Mouse (Mus musculus) lung, adult 2 months (tissue): ENCODE measurements around the gene Lrrc9. TPM values are rescaled to one million over a fixed set of nuclear protein-coding genes. Genes with fewer than 3 reads are reported as not detected.

Experiments used
- DNase-seq: peaks from one replicate; pipeline ENCODE4 v3.0.0; 2022
- H3K4me1 ChIP-seq: fragments of 200-500 bp; 2 replicates; pipeline ENCODE4 v1.6.1; 2011; ENCODE audit warnings: low read length; ENCODE audit not compliant: control insufficient read depth, insufficient read depth
- H3K4me3 ChIP-seq: fragments of 200-500 bp; replicated peaks from 2 replicates; pipeline ENCODE3; 2011; ENCODE audit warnings: low read depth, mild to moderate bottlenecking, control low read depth, low read length; ENCODE audit errors: extremely low read depth
- CTCF ChIP-seq: fragments of 200-500 bp; IDR thresholded peaks from 2 replicates; pipeline ENCODE4 v1.5.1; 2011; ENCODE audit warnings: mild to moderate bottlenecking, low read length, control low read depth; ENCODE audit not compliant: insufficient read depth
- POLR2A ChIP-seq: fragments of 200-500 bp; IDR thresholded peaks from 2 replicates; pipeline ENCODE4 v1.6.1; 2011; ENCODE audit warnings: low read depth, mild to moderate bottlenecking, control low read depth, low read length, borderline replicate concordance; ENCODE audit errors: extremely low read depth
- WGBS: fragments of 180-500 bp; shearing (Covaris S2); methylation state at CpG from one replicate; pipeline ENCODE4 v1.1.7; 2018; 5-methylcytosine and 5-hydroxymethylcytosine counted together
- polyA plus RNA-seq: library from polyadenylated mRNA; depleted of rRNA; stranded (reverse); fragments of >200 nt; gene quantifications from 2 replicates; pipeline ENCODE4 v1.2.3, GENCODE M21; 2012

Lrrc9 gene
- polyA plus RNA-seq, 1 experiment: 0.22 TPM

- H3K4me1 ChIP-seq: no peaks in the 10 kb centered on the region
- TF ChIP-seq CTCF: peak; percentile 82
- no peak for TF ChIP-seq POLR2A
- WGBS: 17% methylated on average over 11 of the region's 11 CpGs
- peak; percentile 49 for DNase-seq
- no peak overlapping the region for H3K4me3 ChIP-seq
These were observed 13.9 kb upstream of the Lrrc9 start for GRCm38 (mm10) chr12:72427722-72428126.

DNA sequence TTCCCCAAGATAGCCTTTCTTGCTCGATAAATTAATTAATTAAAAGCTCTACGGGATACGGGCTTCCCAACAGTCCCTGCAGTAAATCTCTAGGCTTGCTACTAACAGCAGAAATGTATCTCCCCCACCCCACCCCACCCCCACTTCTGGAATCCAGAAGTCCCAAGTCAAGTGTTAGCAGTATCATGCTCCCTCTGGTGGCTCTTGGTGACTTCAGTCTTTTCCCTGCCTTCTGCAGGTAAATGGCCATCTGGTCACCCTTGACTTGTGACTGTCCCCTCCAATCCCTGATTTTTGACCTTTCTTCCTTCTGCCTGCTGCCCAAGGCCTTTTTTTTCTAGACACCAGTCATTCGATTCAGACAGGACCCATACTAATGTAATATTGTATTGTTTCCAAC is 9.5 kb upstream of the Lrrc9 start:
- TF ChIP-seq POLR2A (no peak), CTCF (no peak)
- no peak for DNase-seq
- Histone ChIP-seq H3K4me3 (no peak overlapping the region), H3K4me1 (peaks cover 4% of the 10 kb centered on the region)
- WGBS: 64% methylated on average over 4 of the region's 4 CpGs

DNA sequence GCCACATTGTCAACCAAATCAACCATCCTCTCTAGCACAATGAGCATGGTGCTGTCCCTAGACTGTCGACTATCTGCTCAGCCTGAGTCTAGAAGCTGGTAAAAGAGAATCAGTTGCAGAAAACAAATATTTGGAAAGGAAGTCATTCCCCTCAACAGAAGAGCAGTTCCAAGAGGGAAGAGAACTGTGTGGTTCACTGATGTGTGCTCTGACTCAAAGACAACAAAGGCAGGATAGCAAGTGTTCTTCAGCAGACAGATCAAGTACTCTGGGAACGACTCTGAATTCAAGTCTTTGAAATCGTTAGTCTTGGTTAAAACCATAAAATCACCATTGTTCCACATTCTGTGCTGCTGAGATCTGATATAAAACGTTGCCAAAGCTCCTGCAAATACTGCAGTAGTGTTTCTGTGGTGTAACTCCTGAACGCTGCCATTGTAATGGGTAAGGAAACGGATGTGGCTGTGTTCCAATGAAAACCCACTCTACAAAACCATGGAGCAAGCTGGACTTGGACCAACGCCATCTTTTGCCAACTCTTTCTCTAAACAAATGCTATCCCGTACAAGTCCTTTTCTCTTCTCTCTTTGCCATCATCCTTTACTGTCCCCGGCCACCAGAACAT is 8.3 kb upstream of the Lrrc9 start:
- Histone ChIP-seq H3K4me3 (no peak overlapping the region), H3K4me1 (peaks cover 4% of the 10 kb centered on the region)
- DNase-seq: no peak
- 29% methylated on average over 9 of the region's 9 CpGs for WGBS
- no peak for TF ChIP-seq CTCF
- no peak for TF ChIP-seq POLR2A

DNA sequence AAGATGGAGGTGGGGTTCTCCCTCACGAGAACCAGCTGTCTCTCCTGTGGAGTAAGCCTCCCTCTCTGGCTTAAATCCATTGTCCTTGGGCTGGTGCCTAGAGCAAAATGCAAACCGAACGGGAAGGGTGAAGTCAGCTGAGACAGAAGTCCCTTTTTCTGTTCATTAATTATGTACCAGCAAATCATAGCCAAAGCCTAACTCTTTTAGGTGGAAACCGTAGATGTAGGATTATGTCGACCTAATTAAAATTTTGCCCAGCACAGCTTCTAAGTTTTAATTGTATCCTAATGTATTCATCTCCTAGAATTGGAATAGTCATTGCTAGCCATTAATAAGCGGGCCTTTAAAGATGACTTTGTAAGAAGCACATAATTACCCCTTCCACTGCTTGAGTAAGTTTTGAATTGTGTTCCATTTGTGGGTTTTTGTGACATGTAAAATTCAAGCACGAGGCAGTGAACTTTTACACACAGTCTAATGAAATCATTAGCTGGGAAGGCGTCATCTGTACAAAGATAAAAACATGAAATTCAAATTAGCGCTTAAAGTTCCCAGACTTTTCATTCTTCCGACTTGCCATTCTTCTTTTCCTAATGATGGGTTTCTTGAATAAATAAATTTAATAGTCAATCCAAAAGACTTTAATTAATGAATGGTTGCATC is 3.9 kb upstream of the Lrrc9 start:
- no peak for DNase-seq
- WGBS: 78% methylated on average over 10 of the region's 10 CpGs
- no peak overlapping the region for H3K4me3 ChIP-seq
- H3K4me1 ChIP-seq: peaks cover 6% of the 10 kb centered on the region
- TF ChIP-seq CTCF: no peak
- TF ChIP-seq POLR2A: no peak

GRCm38 (mm10) chr12:72438961-72439480 is 2.6 kb upstream of the Lrrc9 start:
- Histone ChIP-seq H3K4me3 (no peak overlapping the region), H3K4me1 (peaks cover 2% of the 10 kb centered on the region; the same call in 1 of the 2 replicates)
- TF ChIP-seq CTCF (no peak), POLR2A (no peak)
- 47% methylated on average over 6 of the region's 6 CpGs for WGBS
- no peak for DNase-seq

DNA sequence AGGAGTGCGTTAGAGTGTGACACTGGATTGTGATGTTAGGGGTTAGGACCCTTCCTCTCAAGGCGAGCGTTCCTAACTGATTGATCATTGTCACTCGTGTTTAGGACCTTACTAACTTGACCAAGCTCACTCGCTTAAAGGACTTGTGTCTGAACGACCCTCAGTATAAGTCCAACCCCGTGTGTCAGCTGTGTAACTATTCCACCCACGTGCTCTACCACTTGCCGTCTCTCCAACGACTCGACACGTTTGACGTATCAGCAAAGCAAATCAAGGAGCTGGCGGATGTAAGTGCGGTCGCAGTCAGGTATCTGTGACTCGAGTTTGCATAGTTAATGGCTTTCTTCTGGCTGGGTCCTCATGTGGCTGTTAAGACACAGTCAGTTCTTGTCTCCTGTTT is 12.3 kb downstream of the Lrrc9 start:
- DNase-seq: no peak
- TF ChIP-seq POLR2A (no peak), CTCF (no peak)
- no peaks in the 10 kb centered on the region for H3K4me1 ChIP-seq
- 62% methylated on average over 17 of the region's 17 CpGs for WGBS
- H3K4me3 ChIP-seq: no peak overlapping the region

DNA sequence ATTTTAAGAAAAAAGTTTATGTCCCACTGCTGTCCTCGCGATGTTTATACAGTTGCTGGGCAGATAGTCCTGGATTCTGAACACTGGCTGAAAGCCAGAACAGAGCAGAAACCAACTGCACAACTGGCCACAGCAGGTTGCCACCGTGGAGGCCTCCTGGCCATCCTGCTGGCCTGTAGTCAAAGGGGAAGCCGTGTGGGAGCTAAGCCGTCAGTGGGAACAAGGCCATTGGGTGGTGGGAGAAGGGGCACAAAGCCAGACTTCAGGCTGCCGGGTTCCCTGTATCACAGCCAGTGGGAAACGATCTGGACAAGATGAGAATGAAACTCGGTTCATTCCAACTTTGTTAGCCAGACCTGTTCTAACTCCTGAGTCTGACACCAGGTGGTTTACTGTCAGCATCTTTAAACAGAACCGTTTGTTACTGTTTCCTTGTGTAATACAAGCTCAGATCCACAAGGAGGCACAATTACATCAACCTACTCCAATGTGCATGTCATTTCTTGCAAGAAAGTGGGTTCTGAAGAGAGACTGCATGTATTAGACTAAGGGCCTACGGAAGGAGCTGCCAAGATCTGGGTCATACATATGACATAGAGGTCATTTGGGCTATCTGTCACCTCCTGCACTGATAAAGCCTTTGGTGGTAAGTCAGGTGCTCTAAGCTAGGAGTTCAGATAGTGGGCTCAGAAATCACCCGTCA is 19.7 kb downstream of the Lrrc9 start:
- TF ChIP-seq POLR2A (no peak), CTCF (0 out of 2 replicates have a peak, but pooled peaks have one; percentile 10)
- 46% methylated on average over 11 of the region's 11 CpGs for WGBS
- DNase-seq: no peak
- no peak overlapping the region for H3K4me3 ChIP-seq
- no peaks in the 10 kb centered on the region for H3K4me1 ChIP-seq

DNA sequence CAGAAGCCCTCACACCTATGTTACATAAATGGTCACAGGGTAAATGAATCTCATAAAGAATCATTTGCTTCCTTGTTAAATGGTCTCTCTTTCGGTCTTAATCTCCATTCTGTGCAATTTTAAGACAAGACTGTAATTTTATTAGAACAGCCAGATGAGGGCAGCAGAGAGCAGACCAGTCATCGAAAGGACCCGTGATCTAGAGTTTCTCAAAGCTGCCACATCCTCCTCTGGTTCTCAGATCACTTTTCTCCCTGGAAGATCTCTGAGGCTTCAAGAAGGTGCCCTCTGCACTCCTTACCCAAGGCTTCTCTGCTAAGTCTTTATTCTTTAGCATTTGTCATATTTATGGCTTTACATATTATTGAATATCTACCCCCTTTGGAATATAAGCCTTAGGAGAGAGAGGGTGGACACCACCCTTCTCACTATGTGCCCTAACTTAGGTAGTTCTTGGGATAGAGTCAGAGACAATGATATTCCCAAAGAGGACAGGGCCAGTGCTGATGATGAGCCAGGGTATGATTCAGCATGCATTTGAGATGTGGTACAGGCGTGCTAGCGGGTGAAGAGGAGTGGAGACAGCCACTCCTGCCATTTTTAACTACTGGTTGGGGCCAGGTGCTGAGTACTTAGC is 20.3 kb downstream of the Lrrc9 start:
- no peak overlapping the region for H3K4me3 ChIP-seq
- WGBS: 43% methylated on average over 5 of the region's 5 CpGs
- no peaks in the 10 kb centered on the region for H3K4me1 ChIP-seq
- TF ChIP-seq CTCF (peak; percentile 47), POLR2A (no peak)
- DNase-seq: peak; percentile 35

DNA sequence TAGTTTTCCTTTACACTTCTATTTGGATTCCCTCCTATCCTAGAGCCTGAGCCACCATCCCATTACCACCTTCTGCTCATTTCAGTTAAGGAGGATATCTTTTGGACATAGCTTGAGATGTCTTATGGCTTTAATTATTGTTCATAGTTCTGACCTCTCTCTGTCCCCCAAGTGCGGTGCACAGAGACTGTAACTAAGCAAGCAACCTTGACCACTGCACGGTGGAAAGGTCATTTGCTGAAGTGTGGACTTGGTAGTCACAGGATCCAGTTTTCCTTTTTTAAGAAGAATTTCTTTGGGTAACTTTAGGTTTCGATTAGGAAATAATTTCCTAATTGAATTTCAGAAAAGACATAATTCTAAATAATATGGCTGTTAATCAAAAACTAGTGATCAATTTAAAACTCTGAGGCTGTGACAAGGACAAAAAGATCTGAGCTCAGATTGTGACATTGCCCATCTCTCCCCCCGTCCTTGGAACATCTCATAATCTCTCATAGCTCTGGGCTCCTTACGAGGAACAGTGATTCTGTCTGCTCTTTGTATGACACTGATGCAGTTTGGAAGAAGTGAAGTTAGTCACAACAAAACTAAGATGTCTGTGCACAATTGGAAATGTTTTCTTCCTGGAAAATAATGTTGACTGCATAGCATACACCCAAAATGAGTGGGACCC is 24.3 kb downstream of the Lrrc9 start:
- no peaks in the 10 kb centered on the region for H3K4me1 ChIP-seq
- TF ChIP-seq POLR2A: no peak
- TF ChIP-seq CTCF: no peak
- DNase-seq: no peak
- H3K4me3 ChIP-seq: no peak overlapping the region
- WGBS: 88% methylated on average over 5 of the region's 5 CpGs
